Mouse (Mus musculus) MEL (cell line): ENCODE measurements around the gene Atr. TPM values are rescaled to one million over a fixed set of nuclear protein-coding genes. Genes with fewer than 3 reads are reported as not detected.

Experiments used
- DNase-seq: peaks from one replicate; pipeline ENCODE4 v3.0.0; 2011; ENCODE audit warnings: low read depth, low spot score
- H3K27ac ChIP-seq: 2 replicates; pipeline ENCODE4 v1.5.1; 2012; ENCODE audit warnings: low read depth, mild to moderate bottlenecking, control low read depth, low read length, moderate library complexity; ENCODE audit not compliant: control insufficient read depth
- H3K27me3 ChIP-seq, 2 experiments: fragments of 150-350 bp in 1 of 2; sonication (generic) in 1 of 2; 2 replicates each; pipeline ENCODE4 v1.6.1; 2012; ENCODE audit warnings: low read length in 2 of 2, mild to moderate bottlenecking in 2 of 2, improper control_type of control experiment in 1 of 2, moderate library complexity in 1 of 2; ENCODE audit not compliant: insufficient read depth in 2 of 2, control insufficient read depth in 1 of 2
- H3K36me3 ChIP-seq, 2 experiments: 2 replicates each; pipeline ENCODE4 v1.6.1; 2012 to 2014; ENCODE audit warnings: low read length in 2 of 2, improper control_type of control experiment in 1 of 2, inconsistent platforms in 1 of 2, mild to moderate bottlenecking in 1 of 2; ENCODE audit not compliant: insufficient read depth in 2 of 2, control insufficient read depth in 1 of 2
- H3K4me1 ChIP-seq, 2 experiments: fragments of 150-350 bp in 1 of 2; sonication (generic) in 1 of 2; 2 replicates each; pipeline ENCODE4 v1.6.1; 2012; ENCODE audit warnings: low read length in 2 of 2, improper control_type of control experiment in 1 of 2, mild to moderate bottlenecking in 1 of 2; ENCODE audit not compliant: insufficient read depth in 2 of 2, control insufficient read depth in 1 of 2
- H3K4me3 ChIP-seq, 2 experiments: fragments of 150-350 bp in 1 of 2; sonication (generic) in 1 of 2; 2 replicates each; pipeline ENCODE4 v1.5.1; 2012; ENCODE audit warnings: low read depth in 2 of 2, low read length in 2 of 2, mild to moderate bottlenecking in 2 of 2, moderate library complexity in 2 of 2, control low read depth in 1 of 2, improper control_type of control experiment in 1 of 2; ENCODE audit not compliant: control insufficient read depth in 1 of 2, insufficient read depth in 1 of 2
- H3K79me2 ChIP-seq: 2 replicates; pipeline ENCODE4 v1.6.1; 2012; ENCODE audit warnings: mild to moderate bottlenecking, low read length, moderate library complexity; ENCODE audit not compliant: control insufficient read depth, poor library complexity, insufficient read depth
- H3K9ac ChIP-seq: 2 replicates; pipeline ENCODE4 v1.6.1; 2012; ENCODE audit warnings: low read depth, mild to moderate bottlenecking, control low read depth, low read length, moderate library complexity; ENCODE audit not compliant: control insufficient read depth, poor library complexity, severe bottlenecking
- H3K9me3 ChIP-seq: fragments of 150-350 bp; sonication (generic); replicated peaks from 2 replicates; pipeline ENCODE4 v1.6.1; 2012; ENCODE audit warnings: mild to moderate bottlenecking, low read length, improper control_type of control experiment, moderate library complexity; ENCODE audit not compliant: insufficient read depth
- BHLHE40 ChIP-seq: IDR thresholded peaks from 2 replicates; pipeline ENCODE4 v1.6.1; 2012; ENCODE audit warnings: low read depth, mild to moderate bottlenecking, inconsistent platforms, low read length, improper control_type of control experiment, borderline replicate concordance
- CHD1 ChIP-seq: IDR thresholded peaks from 2 replicates; pipeline ENCODE4 v1.6.1; 2012; ENCODE audit warnings: low read depth, mild to moderate bottlenecking, inconsistent platforms, low read length, improper control_type of control experiment
- CHD2 ChIP-seq: IDR thresholded peaks from 2 replicates; pipeline ENCODE4 v1.6.1; 2011; ENCODE audit warnings: low read length, improper control_type of control experiment
- CTCF ChIP-seq, 3 experiments: IDR thresholded peaks in 2 of 3; conservative IDR thresholded peaks in 1 of 3; 2 replicates each; pipeline ENCODE4 v1.5.1; 2011 to 2012; ENCODE audit warnings: low read length in 3 of 3, low read depth in 2 of 3, mild to moderate bottlenecking in 2 of 3, improper control_type of control experiment in 1 of 3, inconsistent platforms in 1 of 3, mixed read lengths in 1 of 3, moderate library complexity in 1 of 3; ENCODE audit not compliant: control insufficient read depth in 1 of 3, insufficient read depth in 1 of 3, poor library complexity in 1 of 3, severe bottlenecking in 1 of 3
- E2F4 ChIP-seq: IDR thresholded peaks from 2 replicates; pipeline ENCODE4 v1.6.1; 2011; ENCODE audit warnings: low read depth, low read length, improper control_type of control experiment, borderline replicate concordance
- ELF1 ChIP-seq: IDR thresholded peaks from 2 replicates; pipeline ENCODE4 v1.6.1; 2014; ENCODE audit warnings: low read depth, mild to moderate bottlenecking, inconsistent platforms, low read length, improper control_type of control experiment, moderate library complexity
- ETS1 ChIP-seq: IDR thresholded peaks from 2 replicates; pipeline ENCODE4 v1.6.1; 2012; ENCODE audit warnings: low read depth, mild to moderate bottlenecking, inconsistent platforms, low read length, improper control_type of control experiment, moderate library complexity
- GATA1 ChIP-seq: IDR thresholded peaks from 2 replicates; pipeline ENCODE4 v1.6.1; 2011; ENCODE audit warnings: low read depth, low read length, improper control_type of control experiment
- HCFC1 ChIP-seq: IDR thresholded peaks from 2 replicates; pipeline ENCODE4 v1.6.1; 2012; ENCODE audit warnings: low read depth, mild to moderate bottlenecking, inconsistent platforms, low read length, improper control_type of control experiment, moderate library complexity
- JUND ChIP-seq: IDR thresholded peaks from 2 replicates; pipeline ENCODE4 v1.6.1; 2011; ENCODE audit warnings: low read depth, mild to moderate bottlenecking, improper control_type of control experiment, low read length
- MAFK ChIP-seq: IDR thresholded peaks from 2 replicates; pipeline ENCODE4 v1.6.1; 2011; ENCODE audit warnings: low read depth, mild to moderate bottlenecking, low read length, improper control_type of control experiment, borderline replicate concordance
- MAX ChIP-seq: IDR thresholded peaks from 2 replicates; pipeline ENCODE4 v1.6.1; 2011; ENCODE audit warnings: low read length, improper control_type of control experiment
- POLR2A ChIP-seq, 2 experiments: IDR thresholded peaks; 2 replicates each; pipeline ENCODE4 v1.6.1; 2011 to 2012; ENCODE audit warnings: low read length in 2 of 2, mild to moderate bottlenecking in 2 of 2, control low read depth in 1 of 2, improper control_type of control experiment in 1 of 2, low read depth in 1 of 2, moderate library complexity in 1 of 2; ENCODE audit not compliant: control insufficient read depth in 1 of 2, insufficient read depth in 1 of 2, poor library complexity in 1 of 2
- POLR2AphosphoS5 ChIP-seq: IDR thresholded peaks from 2 replicates; pipeline ENCODE4 v1.6.1; 2012; ENCODE audit warnings: low read depth, borderline replicate concordance, mild to moderate bottlenecking, inconsistent platforms, low read length, moderate library complexity, mixed read lengths
- RCOR1 ChIP-seq: IDR thresholded peaks from 2 replicates; pipeline ENCODE4 v1.6.1; 2012; ENCODE audit warnings: low read depth, mild to moderate bottlenecking, inconsistent platforms, low read length, improper control_type of control experiment
- UBTF ChIP-seq: IDR thresholded peaks from 2 replicates; pipeline ENCODE4 v1.6.1; 2012; ENCODE audit warnings: low read depth, mild to moderate bottlenecking, inconsistent platforms, low read length, improper control_type of control experiment, moderate library complexity, borderline replicate concordance; ENCODE audit not compliant: insufficient read depth
- USF1 ChIP-seq: IDR thresholded peaks from 2 replicates; pipeline ENCODE4 v1.6.1; 2014; ENCODE audit warnings: low read depth, mild to moderate bottlenecking, inconsistent platforms, low read length, improper control_type of control experiment, moderate library complexity
- ZMIZ1 ChIP-seq: IDR thresholded peaks from 2 replicates; pipeline ENCODE4 v1.6.1; 2012; ENCODE audit warnings: low read depth, mild to moderate bottlenecking, inconsistent platforms, low read length, improper control_type of control experiment, moderate library complexity
- polyA plus RNA-seq, 2 experiments: library from polyadenylated mRNA; stranded (reverse) in 1 of 2; unstranded in 1 of 2; fragments of >175 nt in 1 of 2; fragments of >200 nt in 1 of 2; gene quantifications; 2 replicates each; pipeline versions ENCODE4 v1.2.1 to v1.2.4; 2012; ENCODE audit warnings: low replicate concordance in 2 of 2, low read depth in 1 of 2; ENCODE audit not compliant: insufficient read length in 2 of 2, insufficient read depth in 1 of 2, missing spikeins in 1 of 2
- total RNA-seq: library from RNA; depleted of rRNA; stranded (reverse); fragments of 300-350 nt; gene quantifications from 2 replicates; pipeline ENCODE4 v1.2.3, GENCODE M21; 2012

The Atr gene
- total and polyA plus RNA-seq, 3 experiments: 12.2 to 19.6 TPM; not detected in 1

DNA sequence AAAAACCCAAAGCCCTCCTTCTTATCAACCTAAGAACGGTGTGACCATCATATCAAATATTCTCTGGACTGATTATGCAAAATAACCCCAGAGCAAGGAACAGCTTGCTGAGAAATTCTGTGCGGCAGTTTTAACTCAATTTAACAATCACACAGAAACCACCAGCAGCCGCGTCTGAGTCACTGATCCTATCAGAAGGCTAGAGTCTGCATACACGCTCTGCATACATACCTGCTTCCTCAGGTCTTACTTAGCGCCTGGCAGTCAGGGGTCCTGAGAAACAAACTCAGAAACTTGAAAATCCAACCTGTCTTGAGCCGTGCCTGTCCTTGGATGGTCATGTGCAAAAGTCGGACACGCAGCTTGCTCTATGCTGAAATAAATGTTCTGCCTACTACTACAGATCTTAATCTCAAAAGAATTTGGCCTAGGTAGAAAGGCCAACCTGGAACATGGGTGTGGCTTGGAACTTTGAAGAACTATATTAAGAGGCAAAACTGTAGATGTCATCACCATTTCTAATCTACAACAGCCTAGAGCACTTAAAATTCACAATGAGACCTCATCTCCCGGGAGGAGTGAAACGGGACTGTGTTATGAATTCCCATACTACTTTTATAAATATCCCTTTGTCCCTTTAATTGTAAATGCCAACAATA, 42.3 kb upstream of the Atr start:
- H3K4me3 ChIP-seq: no peak overlapping the region
- H3K9me3 ChIP-seq: no peaks in the 10 kb centered on the region
- H3K9ac ChIP-seq: no peak overlapping the region
- no peaks in the 10 kb centered on the region; a peak in 1 of 4 replicates for H3K27me3 ChIP-seq
- peak; percentile 52 for DNase-seq
- H3K27ac ChIP-seq: no peak overlapping the region
- H3K36me3 ChIP-seq: peaks cover 0 to 6% of the 10 kb centered on the region in 2 experiments; a peak in 2 of 4 replicates
- no peak for TF ChIP-seq E2F4
- 0 out of 2 replicates have a peak, but pooled peaks have one; percentile 42 for TF ChIP-seq GATA1
- H3K4me1 ChIP-seq: 0 out of 4 replicates have a peak, but pooled peaks cover 0 to 4% of the 10 kb centered on the region in 2 experiments
- H3K79me2 ChIP-seq: no peaks in the 10 kb centered on the region

DNA sequence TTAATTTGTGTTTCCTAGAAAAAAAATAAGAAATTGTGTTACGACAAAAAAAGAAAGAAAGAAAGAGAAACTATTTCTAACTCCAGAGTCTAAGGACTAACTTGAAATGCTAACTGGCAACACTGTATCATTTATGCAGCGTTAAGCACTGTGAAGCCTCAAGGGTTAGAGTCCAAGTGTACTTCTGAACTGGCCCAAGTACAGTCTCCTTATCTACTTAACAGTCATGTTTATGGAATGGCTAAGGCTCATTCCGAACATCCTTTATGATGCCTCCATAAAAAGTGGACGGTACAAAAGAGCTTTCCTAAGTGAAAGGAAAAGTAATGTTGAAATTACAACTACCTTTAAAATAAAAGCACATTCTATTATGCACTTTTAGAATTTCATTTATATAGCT, 41.7 kb upstream of the Atr start:
- Histone ChIP-seq H3K27me3 (no peaks in the 10 kb centered on the region; a peak in 1 of 4 replicates), H3K4me1 (0 out of 4 replicates have a peak, but pooled peaks cover 0 to 4% of the 10 kb centered on the region in 2 experiments), H3K9me3 (no peaks in the 10 kb centered on the region), H3K27ac (no peak overlapping the region), H3K36me3 (peaks cover 0 to 6% of the 10 kb centered on the region in 2 experiments; a peak in 2 of 4 replicates), H3K79me2 (no peaks in the 10 kb centered on the region), H3K4me3 (no peak overlapping the region), H3K9ac (no peak overlapping the region)
- DNase-seq: no peak
- TF ChIP-seq USF1: no peak
- TF ChIP-seq BHLHE40: no peak
- no peak for TF ChIP-seq UBTF
- TF ChIP-seq HCFC1: no peak
- no peak for TF ChIP-seq POLR2A (IDR thresholded peaks at IDR 0.05; ENCODE audit: control insufficient read depth in 1 of 2, insufficient read depth in 1 of 2, low read depth in 1 of 2, low read length in 2 of 2, poor library complexity in 1 of 2)
- TF ChIP-seq ETS1: no peak
- TF ChIP-seq MAX: no peak
- no peak for TF ChIP-seq MAFK
- no peak for TF ChIP-seq ELF1
- TF ChIP-seq ZMIZ1: no peak
- TF ChIP-seq RCOR1: no peak
- no peak for TF ChIP-seq CTCF (IDR thresholded peaks at IDR 0.05 in 2 of 3, conservative IDR thresholded peaks at IDR 0.05 in 1 of 3; ENCODE audit: control insufficient read depth in 1 of 3, insufficient read depth in 1 of 3, low read depth in 2 of 3, low read length in 3 of 3, poor library complexity in 1 of 3, severe bottlenecking in 1 of 3)
- TF ChIP-seq JUND: no peak
- TF ChIP-seq CHD2: no peak
- no peak for TF ChIP-seq POLR2AphosphoS5
- no peak for TF ChIP-seq CHD1
